Mouse (Mus musculus) midbrain, embryonic 10.5 days (tissue): ENCODE data around the gene T2. TPM values are rescaled to one million over a fixed set of nuclear protein-coding genes. Genes with fewer than 3 reads are reported as not detected.

Experiments used
- DNase-seq: peaks from one replicate; pipeline ENCODE4 v3.0.0-alpha.2; 2017; ENCODE audit warnings: low spot score
- H3K27ac ChIP-seq: fragments of 300-500 bp; sonication (generic); replicated peaks from 2 replicates; pipeline ENCODE4 v1.5.1; 2016; ENCODE audit warnings: mild to moderate bottlenecking
- H3K27me3 ChIP-seq: fragments of 300-500 bp; sonication (generic); 2 replicates; pipeline ENCODE4 v1.6.1; 2016; ENCODE audit warnings: low read depth, mild to moderate bottlenecking; ENCODE audit not compliant: poor library complexity, severe bottlenecking
- H3K36me3 ChIP-seq: fragments of 300-500 bp; sonication (generic); 2 replicates; pipeline ENCODE4 v1.6.1; 2016; ENCODE audit warnings: mild to moderate bottlenecking, moderate library complexity
- H3K4me1 ChIP-seq: fragments of 300-500 bp; sonication (generic); 2 replicates; pipeline ENCODE4 v1.6.1; 2016
- H3K4me3 ChIP-seq: fragments of 300-500 bp; sonication (generic); 2 replicates; pipeline ENCODE4 v1.5.1; 2016; ENCODE audit warnings: mild to moderate bottlenecking, moderate library complexity
- H3K9me3 ChIP-seq: fragments of 300-500 bp; sonication (generic); replicated peaks from 2 replicates; pipeline ENCODE4 v1.6.1; 2016; ENCODE audit warnings: mild to moderate bottlenecking
- WGBS: fragments of 180-500 bp; shearing (Covaris S2); methylation state at CpG from one replicate; pipeline ENCODE4 v1.1.7; 2016; 5-methylcytosine and 5-hydroxymethylcytosine counted together
- polyA plus RNA-seq: library from polyadenylated mRNA; unstranded; fragments of >200 nt; fragmentation: Nextera tagmentation; extraction: Ambion mirVana; gene quantifications from 2 replicates; pipeline ENCODE4 v1.2.1, GENCODE M21; 2016

Gene T2
- polyA plus RNA-seq, 1 experiment from 2014 or later = 0.46 TPM

DNA sequence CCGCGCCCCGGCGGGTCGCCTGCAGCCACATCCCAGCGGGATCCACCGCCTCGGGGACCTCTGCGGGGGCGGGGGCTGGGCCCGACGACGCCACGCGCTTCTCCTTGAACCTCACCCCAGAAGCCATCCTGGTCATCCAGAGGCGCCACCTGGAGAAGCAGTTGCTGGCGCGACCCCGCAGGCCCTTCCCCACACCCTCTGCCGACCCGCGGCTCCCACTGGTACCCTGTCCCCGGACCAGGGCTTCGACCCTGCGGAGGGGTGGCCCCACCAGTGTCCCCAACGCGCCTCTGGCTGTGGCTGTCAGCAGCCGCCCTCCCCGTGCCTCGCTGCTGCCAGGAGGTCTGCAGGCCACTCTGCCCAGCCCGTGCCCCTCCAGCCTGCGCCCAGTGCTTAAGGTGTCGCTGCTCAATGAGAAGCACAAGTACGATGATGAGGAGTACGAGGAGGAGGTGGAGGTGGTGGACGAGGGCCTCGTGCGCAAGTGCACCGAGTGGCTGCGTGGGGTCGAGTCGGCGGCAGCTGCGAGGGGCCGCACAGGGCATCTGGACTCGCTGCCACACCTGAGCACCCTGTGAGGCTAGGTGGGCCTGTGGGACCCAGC is 14.3 kb upstream of the T2 start:
- peak overlapping the region; percentile 79 for H3K4me3 ChIP-seq
- H3K9me3 ChIP-seq = no peaks in the 10 kb centered on the region
- peaks cover 32% of the 10 kb centered on the region for H3K4me1 ChIP-seq
- 10% methylated on average over 46 of the region's 46 CpGs for WGBS
- peak overlapping the region; percentile 85 for H3K27ac ChIP-seq
- no peaks in the 10 kb centered on the region for H3K36me3 ChIP-seq
- peak; percentile 47 for DNase-seq
- peaks cover 58% of the 10 kb centered on the region for H3K27me3 ChIP-seq

DNA sequence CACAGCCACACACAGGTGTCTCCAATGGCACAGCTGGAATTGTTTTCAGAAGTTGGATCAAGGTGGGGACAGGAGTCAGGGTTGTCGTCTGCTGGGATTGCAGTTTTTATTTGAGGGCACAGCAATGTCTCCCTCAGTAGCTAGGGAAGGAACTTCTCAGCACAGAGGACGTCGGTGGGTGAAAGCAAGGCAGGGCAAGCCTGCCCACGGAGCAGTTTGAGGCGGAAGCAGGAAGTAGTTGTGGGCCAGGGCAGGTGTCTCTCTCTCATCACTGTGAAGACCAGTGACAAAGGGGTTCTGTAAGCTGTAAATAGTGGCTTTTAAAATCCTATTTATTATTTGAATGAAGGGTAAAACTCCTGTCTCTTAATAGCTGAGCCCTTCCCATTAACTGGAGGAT is 13.1 kb upstream of the T2 start:
- Histone ChIP-seq H3K36me3 (no peaks in the 10 kb centered on the region), H3K9me3 (no peaks in the 10 kb centered on the region), H3K27me3 (peaks cover 58% of the 10 kb centered on the region), H3K4me3 (no peak overlapping the region), H3K27ac (no peak overlapping the region), H3K4me1 (peaks cover 32% of the 10 kb centered on the region)
- no peak for DNase-seq
- 50% methylated on average over 5 of the region's 5 CpGs for WGBS

DNA sequence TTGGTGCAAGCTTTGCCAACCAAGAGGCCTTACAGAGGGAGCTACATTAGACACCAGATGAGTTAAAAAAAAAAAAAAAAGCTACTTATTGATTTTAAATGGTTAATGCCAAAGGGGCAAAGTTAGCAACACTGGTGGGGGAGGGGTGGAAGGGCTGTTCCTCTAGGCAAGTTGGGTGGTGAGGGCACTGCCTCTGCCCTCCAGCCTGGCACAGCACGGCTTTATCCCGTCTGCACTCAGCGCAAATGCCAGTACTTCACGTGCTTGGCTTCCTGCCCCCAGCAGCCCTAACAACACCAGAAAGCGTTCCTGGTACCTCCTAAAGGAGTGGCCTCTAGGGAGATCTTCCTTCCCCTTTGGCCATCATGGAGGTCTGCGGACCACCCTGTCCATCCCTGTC is 12.4 kb upstream of the T2 start:
- peaks cover 54% of the 10 kb centered on the region for H3K27me3 ChIP-seq

DNA sequence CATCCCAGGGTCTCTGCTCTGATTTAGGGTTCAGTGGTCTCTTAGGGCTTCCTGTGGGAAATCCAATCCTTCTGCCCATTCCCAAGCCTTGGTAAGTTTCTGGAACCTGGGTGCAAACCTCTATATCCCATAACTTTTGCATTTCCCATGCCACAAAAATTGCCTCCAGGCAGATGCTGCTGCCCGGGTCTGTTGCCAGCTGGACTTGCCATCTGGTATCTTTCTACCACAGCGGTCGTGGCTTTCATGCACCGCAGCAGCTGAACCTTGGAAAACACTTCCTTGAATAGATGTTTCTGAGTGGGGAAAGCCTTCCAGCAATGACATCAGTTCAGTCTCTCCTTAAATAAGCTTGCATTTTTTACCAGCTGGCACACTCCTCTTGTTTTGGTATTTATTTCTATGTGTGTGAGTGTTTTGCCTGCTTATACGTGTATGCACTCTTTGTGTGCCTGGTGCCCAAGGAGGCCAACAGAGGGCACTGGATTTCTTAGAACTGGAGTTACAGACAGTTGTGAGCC is 8.0 kb upstream of the T2 start:
- Histone ChIP-seq H3K27ac (no peak overlapping the region; the same call in 1 of the 2 replicates), H3K27me3 (peaks cover 10% of the 10 kb centered on the region), H3K9me3 (no peaks in the 10 kb centered on the region), H3K36me3 (no peaks in the 10 kb centered on the region), H3K4me1 (peaks cover 21% of the 10 kb centered on the region), H3K4me3 (no peak overlapping the region)
- no peak for DNase-seq
- WGBS = 92% methylated on average over 5 of the region's 5 CpGs

More for the DNA sequence above, 12.4 kb upstream of the T2 start:
- H3K9me3 ChIP-seq = no peaks in the 10 kb centered on the region
- DNase-seq = no peak
- peaks cover 32% of the 10 kb centered on the region for H3K4me1 ChIP-seq
- no peak overlapping the region for H3K27ac ChIP-seq
- WGBS = 72% methylated on average over 6 of the region's 6 CpGs
- H3K36me3 ChIP-seq = no peaks in the 10 kb centered on the region
- no peak overlapping the region for H3K4me3 ChIP-seq

DNA sequence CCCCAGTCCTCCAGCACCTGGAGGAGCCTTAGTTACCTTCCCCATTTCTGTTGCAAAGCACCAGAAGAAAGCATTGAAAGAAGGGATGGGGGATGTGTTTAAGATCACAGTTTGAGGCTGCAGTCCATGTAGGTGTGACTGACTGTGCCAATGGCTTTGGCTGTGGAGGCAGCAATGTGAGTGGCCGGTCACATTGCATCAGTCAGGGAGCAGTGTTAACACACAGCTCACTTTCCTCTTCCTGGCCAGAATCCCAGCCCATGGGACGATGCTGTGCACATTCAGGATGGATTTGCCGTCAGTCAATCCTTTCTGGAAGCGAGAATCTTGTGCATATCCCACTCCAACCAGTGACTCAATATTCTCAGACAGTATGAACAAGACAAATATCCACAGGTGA is 6.9 kb upstream of the T2 start:
- no peaks in the 10 kb centered on the region for H3K27me3 ChIP-seq
- DNase-seq = no peak
- H3K27ac ChIP-seq = no peak overlapping the region
- peaks cover 15% of the 10 kb centered on the region for H3K4me1 ChIP-seq
- H3K4me3 ChIP-seq = no peak overlapping the region
- no peaks in the 10 kb centered on the region for H3K36me3 ChIP-seq
- WGBS = 96% methylated on average over 4 of the region's 4 CpGs
- no peaks in the 10 kb centered on the region for H3K9me3 ChIP-seq

DNA sequence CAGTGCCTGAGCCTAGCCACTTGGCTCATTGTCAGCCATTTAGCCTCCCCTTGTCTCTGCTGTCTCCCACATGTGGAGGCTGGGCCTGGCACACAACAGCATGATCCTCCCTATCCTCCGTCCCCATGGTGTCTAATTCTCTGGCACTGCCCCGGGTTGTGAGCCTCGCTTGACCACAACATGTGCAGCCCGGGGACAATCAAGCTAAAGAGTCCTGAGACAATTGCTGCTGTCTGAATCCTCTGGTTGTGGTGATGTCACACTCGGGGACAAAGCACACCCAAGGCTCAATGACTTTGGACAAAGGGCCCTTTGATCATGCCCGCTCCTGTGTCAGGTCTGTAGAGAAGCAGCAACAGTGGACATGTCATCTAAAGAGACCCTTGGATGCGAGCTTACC is 4.7 kb upstream of the T2 start:
- peaks cover 15% of the 10 kb centered on the region for H3K4me1 ChIP-seq
- WGBS = 47% methylated on average over 7 of the region's 7 CpGs
- H3K9me3 ChIP-seq = 0 out of 2 replicates have a peak, but pooled peaks cover 4% of the 10 kb centered on the region
- H3K27ac ChIP-seq = peak overlapping the region; percentile 60
- no peak for DNase-seq
- H3K4me3 ChIP-seq = no peak overlapping the region
- H3K27me3 ChIP-seq = no peaks in the 10 kb centered on the region
- no peaks in the 10 kb centered on the region for H3K36me3 ChIP-seq

DNA sequence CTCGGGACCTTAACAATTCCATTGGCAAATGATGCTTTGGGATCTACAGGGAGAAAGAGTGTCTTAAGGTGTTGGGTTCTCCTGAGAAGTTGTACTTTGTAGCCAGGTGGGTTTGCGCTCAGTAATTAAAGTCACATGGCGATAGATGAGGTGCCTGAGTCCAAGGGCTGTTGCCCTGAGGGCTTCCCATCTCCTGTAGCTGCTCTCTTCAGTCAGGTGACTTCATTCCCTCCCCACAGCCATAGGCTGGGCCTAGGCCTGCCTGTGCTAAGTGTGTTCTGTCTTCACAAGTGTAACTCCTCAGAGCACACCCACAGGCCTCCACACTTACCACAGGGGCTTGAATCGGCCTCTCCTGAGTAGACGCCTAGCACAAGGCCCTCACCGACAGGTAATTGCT is 1.7 kb downstream of the T2 start:
- WGBS = 92% methylated on average over 6 of the region's 6 CpGs
- H3K4me3 ChIP-seq = no peak overlapping the region
- 0 out of 2 replicates have a peak, but pooled peaks cover 4% of the 10 kb centered on the region for H3K9me3 ChIP-seq
- peaks cover 23% of the 10 kb centered on the region for H3K4me1 ChIP-seq
- H3K27ac ChIP-seq = no peak overlapping the region
- H3K36me3 ChIP-seq = no peaks in the 10 kb centered on the region
- no peaks in the 10 kb centered on the region; the same call in 1 of the 2 replicates for H3K27me3 ChIP-seq
- no peak for DNase-seq

DNA sequence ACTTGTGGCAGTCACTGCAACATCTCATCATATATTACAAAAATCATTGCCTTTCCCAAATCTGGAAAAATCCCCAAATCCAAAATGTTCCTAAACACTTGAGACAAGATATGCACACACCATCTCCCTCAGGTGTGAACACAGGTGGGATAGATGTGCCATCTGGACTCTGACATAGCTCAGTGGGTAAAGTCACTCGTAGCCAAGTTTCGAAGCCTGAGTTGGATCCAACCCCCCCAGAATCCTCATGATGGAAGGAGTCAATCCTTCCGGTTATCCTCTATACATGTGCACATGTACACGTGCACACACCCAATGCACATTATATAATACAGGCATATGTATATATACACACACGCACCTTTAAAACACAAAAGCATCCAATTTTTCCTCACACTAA is 5.1 kb downstream of the T2 start:
- H3K27ac ChIP-seq = no peak overlapping the region
- no peaks in the 10 kb centered on the region for H3K9me3 ChIP-seq
- H3K4me1 ChIP-seq = peaks cover 36% of the 10 kb centered on the region
- WGBS = 90% methylated on average over 5 of the region's 5 CpGs
- H3K36me3 ChIP-seq = no peaks in the 10 kb centered on the region
- DNase-seq = no peak
- H3K27me3 ChIP-seq = peaks cover 16% of the 10 kb centered on the region
- H3K4me3 ChIP-seq = no peak overlapping the region

DNA sequence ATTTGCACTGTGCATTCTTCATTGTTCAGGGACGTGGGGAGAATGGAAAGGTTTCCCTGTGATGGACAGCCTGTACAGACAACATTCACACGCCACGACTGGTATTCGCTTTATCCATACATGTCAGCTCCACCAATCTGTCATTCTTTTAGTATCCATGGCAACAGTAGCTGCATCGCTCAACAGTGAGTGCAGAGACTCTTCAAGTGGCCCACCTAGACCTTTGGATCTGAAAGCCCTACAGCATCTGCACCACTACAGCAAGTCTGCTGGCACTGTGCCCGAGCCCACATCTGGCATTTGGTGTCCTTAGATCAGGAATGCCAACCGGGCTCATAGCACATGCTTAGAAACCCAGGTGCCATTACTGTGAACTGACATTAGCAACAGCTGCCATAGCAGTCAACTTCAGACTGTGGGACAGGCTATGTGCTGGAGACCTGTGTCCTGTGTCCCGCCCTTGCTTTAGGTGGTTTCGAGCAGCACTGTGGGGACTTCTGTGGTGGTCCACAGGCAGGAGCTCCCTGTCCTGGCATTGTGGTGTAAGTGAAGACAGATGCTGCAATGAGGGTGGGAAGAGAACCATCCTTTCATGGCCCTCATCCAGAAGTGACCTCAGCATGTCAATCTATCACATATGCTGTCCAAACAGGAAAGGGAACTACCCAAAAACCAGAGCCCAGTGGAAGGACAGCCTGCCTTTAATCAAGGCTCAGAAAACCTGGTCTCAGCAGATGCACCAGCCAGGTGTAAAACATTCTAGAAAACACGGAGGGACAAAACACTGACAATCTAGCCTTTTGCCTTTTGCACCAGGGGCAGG is 5.7 kb downstream of the T2 start:
- no peaks in the 10 kb centered on the region for H3K9me3 ChIP-seq
- H3K27me3 ChIP-seq = peaks cover 16% of the 10 kb centered on the region
- H3K4me3 ChIP-seq = no peak overlapping the region
- WGBS = 80% methylated on average over 10 of the region's 10 CpGs
- peaks cover 40% of the 10 kb centered on the region for H3K4me1 ChIP-seq
- no peaks in the 10 kb centered on the region for H3K36me3 ChIP-seq
- no peak for DNase-seq
- H3K27ac ChIP-seq = no peak overlapping the region

DNA sequence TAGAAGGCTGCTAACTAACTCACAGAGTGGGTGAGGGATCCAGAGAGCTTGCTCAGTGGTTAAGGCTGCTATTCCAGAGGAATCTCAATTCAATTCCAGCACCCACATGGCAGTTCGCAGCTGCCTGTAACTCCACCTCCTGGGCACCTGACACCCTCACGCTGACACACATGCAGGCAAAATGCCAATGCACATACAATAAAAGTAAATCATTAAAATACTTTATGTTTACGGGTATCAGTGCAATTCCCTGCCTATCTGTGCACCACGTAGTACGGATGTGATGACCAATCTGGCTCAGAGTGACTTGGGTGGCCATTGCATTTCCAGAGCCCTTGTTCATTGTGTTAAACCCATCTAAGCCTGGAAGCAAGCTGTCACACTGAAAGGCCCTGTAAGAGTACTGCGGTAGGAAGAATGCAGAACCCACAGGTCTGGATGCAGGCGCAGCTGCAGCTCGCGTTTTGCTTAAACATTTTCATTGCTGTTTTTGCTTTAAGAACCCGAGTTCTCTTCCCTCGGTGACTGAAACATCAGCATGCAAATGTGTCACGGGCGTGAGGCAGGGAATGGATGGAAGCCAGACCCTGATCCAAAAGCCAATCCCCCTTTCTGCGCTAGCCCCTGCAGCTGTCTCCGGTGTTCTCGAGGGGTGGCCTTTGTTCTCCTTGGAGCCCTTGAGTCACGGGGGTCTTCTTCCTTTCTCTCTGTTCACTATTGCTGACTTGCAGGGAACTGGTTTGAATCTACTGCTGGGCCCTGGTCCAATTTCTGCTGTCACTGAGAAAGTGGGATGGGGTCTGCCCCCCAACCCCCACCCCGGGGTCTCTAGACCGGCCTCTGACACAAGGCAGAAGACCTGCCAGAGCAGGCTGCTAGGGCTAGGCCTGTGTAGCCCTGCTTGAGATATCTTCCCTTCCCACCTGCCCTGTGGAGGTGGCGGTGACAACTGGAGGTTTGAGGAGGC is 12.0 kb downstream of the T2 start:
- peak; percentile 65 for DNase-seq
- 17% methylated on average over 20 of the region's 20 CpGs for WGBS
- Histone ChIP-seq H3K36me3 (no peaks in the 10 kb centered on the region), H3K4me3 (peak overlapping the region; percentile 44), H3K27me3 (peaks cover 16% of the 10 kb centered on the region; the same call in 1 of the 2 replicates), H3K27ac (peak overlapping the region; percentile 94), H3K9me3 (no peaks in the 10 kb centered on the region), H3K4me1 (peaks cover 74% of the 10 kb centered on the region)

DNA sequence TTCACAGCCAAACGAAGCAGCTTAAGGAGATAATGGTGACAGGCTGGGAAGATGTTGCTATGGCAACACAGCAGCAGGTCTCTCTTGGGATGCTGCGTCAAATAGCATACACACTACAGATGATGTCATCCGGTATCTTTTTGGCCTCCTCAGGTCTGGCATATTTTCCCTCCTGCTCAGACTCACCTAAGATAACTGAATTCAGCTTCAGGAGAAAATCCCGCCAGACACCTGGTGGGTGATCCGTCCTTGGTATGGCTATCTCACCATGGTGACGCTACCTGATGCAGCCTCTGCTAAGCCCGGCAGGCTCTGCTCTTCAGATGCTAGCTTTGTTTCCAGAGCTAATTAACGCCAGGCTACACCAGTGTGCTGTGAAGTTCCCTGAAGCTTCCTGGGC is 12.8 kb downstream of the T2 start:
- no peaks in the 10 kb centered on the region for H3K36me3 ChIP-seq
- H3K27me3 ChIP-seq = peaks cover 13% of the 10 kb centered on the region; the same call in 1 of the 2 replicates
- peak overlapping the region; percentile 44 for H3K4me3 ChIP-seq
- DNase-seq = peak; percentile 67
- H3K27ac ChIP-seq = peak overlapping the region; percentile 94
- peaks cover 74% of the 10 kb centered on the region for H3K4me1 ChIP-seq
- WGBS = 5% methylated on average over 8 of the region's 8 CpGs
- H3K9me3 ChIP-seq = no peaks in the 10 kb centered on the region

DNA sequence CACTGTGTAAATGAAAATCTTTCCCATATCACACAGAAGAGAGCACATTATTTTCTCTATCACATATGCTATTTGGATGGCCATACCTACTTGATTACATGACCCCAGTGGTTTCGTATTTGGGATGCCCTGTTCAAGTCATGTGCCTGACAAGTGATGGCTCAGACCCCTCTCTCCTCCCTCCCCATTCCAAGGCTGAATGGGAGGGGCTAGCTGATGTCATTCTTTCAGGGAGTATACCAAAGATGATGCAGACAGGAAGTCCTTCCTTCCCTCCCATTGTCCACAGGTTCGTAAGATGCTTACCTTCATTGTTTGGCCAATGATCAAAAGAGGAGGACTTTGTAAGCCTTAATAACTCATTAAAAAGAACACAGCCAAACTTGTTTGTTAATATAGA is 13.4 kb downstream of the T2 start:
- H3K4me3 ChIP-seq = no peak overlapping the region
- no peak for DNase-seq
- WGBS = 48% methylated on average over 2 of the region's 2 CpGs
- H3K9me3 ChIP-seq = no peaks in the 10 kb centered on the region
- H3K4me1 ChIP-seq = peaks cover 71% of the 10 kb centered on the region
- H3K27me3 ChIP-seq = peaks cover 7% of the 10 kb centered on the region; the same call in 1 of the 2 replicates
- H3K27ac ChIP-seq = peak overlapping the region; percentile 94; the same call in 1 of the 2 replicates
- H3K36me3 ChIP-seq = no peaks in the 10 kb centered on the region
